Comparison of ENCODE assay signal across 8 mouse cellular contexts in genomic region chr10:19591641-19592441, GRCm38 (mm10). TPM values are rescaled to one million over a fixed set of nuclear protein-coding genes. Genes with fewer than 3 reads are reported as not detected.
DNase-seq lines count a peak whose midpoint lies in the region; ATAC-seq lines count a peak whose summit lies in the region.

Ifngr1 (plus strand) TSS chr10:19591949.

- H3K4me2 ChIP-seq in lung, embryonic 16.5 days (ENCODE audit: low read depth, low read length), result peak within 1 kb of the TSS; percentile 68

- peak within 1 kb of the TSS; percentile 85 for H3K9ac ChIP-seq in lung, embryonic 16.5 days (ENCODE audit: low read length)

- peak; percentile 92 to 94 for ATAC-seq in hematopoietic stem cell, adult 5-6 weeks (replicated peaks in 1 of 2; ENCODE audit: insufficient read depth in 1 of 2, low FRiP score in 2 of 2, low TSS enrichment in 1 of 2, low read depth in 1 of 2, poor library complexity in 2 of 2, severe bottlenecking in 2 of 2)
- ATAC-seq in lung, embryonic 16.5 days (ENCODE audit: low read depth), result peak; percentile 99

- H3K4me3 ChIP-seq in lung, embryonic 16.5 days (ENCODE audit: low read length), result peak within 1 kb of the TSS; percentile 81

- H3K27me3 ChIP-seq in lung, embryonic 16.5 days (ENCODE audit: control insufficient read depth, insufficient read depth, low read depth, low read length), result no peaks in the 10 kb centered on the region

- no peaks in the 10 kb centered on the region for H3K36me3 ChIP-seq in lung, embryonic 16.5 days (ENCODE audit: control insufficient read depth, insufficient read depth, low read length)

- WGBS in lung, embryonic 16.5 days, result under 1% methylated on average over 52 of the region's 52 CpGs

- peaks cover 16% of the 10 kb centered on the region for H3K4me1 ChIP-seq in lung, embryonic 16.5 days (replicated peaks; ENCODE audit: control insufficient read depth, insufficient read depth, low read length)

- H3K9me3 ChIP-seq in lung, embryonic 16.5 days (ENCODE audit: control insufficient read depth, low read length), result no peaks in the 10 kb centered on the region

- H3K27ac ChIP-seq in lung, embryonic 16.5 days (ENCODE audit: low read length), result peak within 1 kb of the TSS; percentile 91

- peak; percentile 94 for DNase-seq in MEL-GATA-1-ER (ENCODE audit: extremely low read depth, low read depth)
- peak; percentile 99 for DNase-seq in cerebellum, adult 8-10 months
- DNase-seq in forelimb bud, embryonic 11.5 days (ENCODE audit: low read depth, low spot score), result peak; percentile 99
- DNase-seq in layer of hippocampus, adult 9-10 months (ENCODE audit: low spot score), result peak; percentile 93
- peak; percentile 91 for DNase-seq in ovary, postnatal 10 days (ENCODE audit: low spot score)
- peak; percentile 99 to 100 for DNase-seq in thymus, postnatal 10 days (ENCODE audit: low spot score in 2 of 2)

RNA-seq across cellular contexts. Expression of gene Ifngr1, which starts in this region (rescaled TPM):
- 120 and 121 TPM in 2 replicates for total RNA-seq in hematopoietic stem cell, adult 5-6 weeks (2017)
- polyA plus RNA-seq in lung, embryonic 16.5 days (2015; fragmentation: Nextera tagmentation; extraction: Ambion mirVana), result 79.0 and 85.5 TPM in 2 replicates

Comparison
In these comparisons a context has a peak if more than half of its experiments do, and no peak if none do; other contexts are left out.
1. Peak in every context shown above with its lines: DNase-seq, ATAC-seq, H3K4me3 ChIP-seq and H3K27ac ChIP-seq.